Mouse (Mus musculus) thymus, postnatal 36 days (tissue): Measurements from ENCODE around the gene Dpysl5.
A peak's percentile ranks its signal among the peaks of the same experiment; 100 is the strongest.

ENCODE experiments used
- DNase-seq, 2 experiments: peaks; one replicate each; pipeline ENCODE4 v3.0.0; 2022; ENCODE audit warnings: mixed read lengths in 2 of 2

The Dpysl5 gene

GRCm38 (mm10) chr5:30765596-30766370, 54.4 kb downstream of the Dpysl5 start:
- no peak for DNase-seq

- DNase-seq = no peak
Measured at GRCm38 (mm10) chr5:30768082-30768481, 56.7 kb downstream of the Dpysl5 start.

- no peak for DNase-seq
Measured at GRCm38 (mm10) chr5:30768598-30768997, 57.2 kb downstream of the Dpysl5 start.

- no peak for DNase-seq
Measured at GRCm38 (mm10) chr5:30769075-30769474, 57.7 kb downstream of the Dpysl5 start.

GRCm38 (mm10) chr5:30774601-30775371, 63.4 kb downstream of the Dpysl5 start:
- peak; percentile 70 to 72 for DNase-seq

GRCm38 (mm10) chr5:30780699-30781098, 69.3 kb downstream of the Dpysl5 start:
- no peak for DNase-seq

GRCm38 (mm10) chr5:30781147-30781546, 69.8 kb downstream of the Dpysl5 start:
- DNase-seq = no peak

GRCm38 (mm10) chr5:30787381-30787780, 76.0 kb downstream of the Dpysl5 start:
- no peak for DNase-seq

GRCm38 (mm10) chr5:30790047-30790446, 78.7 kb downstream of the Dpysl5 start:
- DNase-seq = no peak

GRCm38 (mm10) chr5:30796125-30796524, 84.8 kb downstream of the Dpysl5 start:
- DNase-seq = peak; percentile 60 to 72

- no peak for DNase-seq
Measured at GRCm38 (mm10) chr5:30797482-30797881, 86.1 kb downstream of the Dpysl5 start.

- DNase-seq = no peak
Measured at GRCm38 (mm10) chr5:30797982-30798381, 86.6 kb downstream of the Dpysl5 start.

- no peak for DNase-seq
Measured at GRCm38 (mm10) chr5:30798965-30799364, 87.6 kb downstream of the Dpysl5 start.

- no peak for DNase-seq
Measured at GRCm38 (mm10) chr5:30802724-30803467, 91.5 kb downstream of the Dpysl5 start.

- peak; percentile 55 to 76 for DNase-seq
Measured at GRCm38 (mm10) chr5:30806106-30806505, 94.7 kb downstream of the Dpysl5 start.

GRCm38 (mm10) chr5:30814424-30815119, 103.2 kb downstream of the Dpysl5 start, which contains the start of gene Mapre3:
TSS of gene Mapre3 (plus strand) at chr5:30814641.
- peak; percentile 86 for DNase-seq

- DNase-seq = no peak
Measured at GRCm38 (mm10) chr5:30815120-30815465, 103.7 kb downstream of the Dpysl5 start.

GRCm38 (mm10) chr5:30816261-30816791, 105.0 kb downstream of the Dpysl5 start:
- no peak for DNase-seq

GRCm38 (mm10) chr5:30818758-30819309, 107.5 kb downstream of the Dpysl5 start:
- no peak for DNase-seq

- DNase-seq = no peak
Measured at GRCm38 (mm10) chr5:30822689-30823088, 111.3 kb downstream of the Dpysl5 start.

GRCm38 (mm10) chr5:30823091-30823490, 111.7 kb downstream of the Dpysl5 start:
- DNase-seq = no peak
